28 mouse cellular contexts compared by ENCODE assay signal in the genomic region with DNA sequence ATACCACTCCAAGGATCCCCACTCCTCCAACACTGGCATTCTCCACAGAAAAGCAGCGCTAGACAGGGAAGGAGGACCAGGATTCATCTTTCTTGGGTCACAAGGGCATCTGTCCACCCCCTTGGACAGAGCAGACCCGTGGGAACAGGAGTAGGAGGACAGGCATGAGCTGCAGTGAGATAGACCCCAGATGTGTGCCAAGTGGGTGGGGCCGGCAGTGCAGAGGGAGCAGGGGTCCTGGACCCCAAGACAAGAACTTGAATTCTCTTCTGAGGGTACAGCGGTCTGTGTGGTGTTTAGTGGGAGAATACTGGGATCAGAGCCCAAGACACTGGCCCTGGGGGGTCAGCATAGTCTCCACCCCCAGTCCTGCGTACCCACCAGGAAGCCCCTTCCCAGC.
A peak's percentile ranks its signal among the peaks of the same experiment; 100 is the strongest.
DNase-seq lines count a peak whose midpoint lies in the region; ATAC-seq and TF ChIP-seq lines count a peak whose summit lies in the region.
"Had no signal": no experiment of that assay in that cellular context is flagged by ENCODE, and none has a peak within 500 bp of the region (broad histone marks: within the 10 kb centered on the region; RNA-seq: fewer than 3 reads in every experiment).

No protein-coding gene starts in this region.

- H3K27ac ChIP-seq in heart, embryonic 11.5 days (ENCODE audit: low read depth, low read length) = no peak overlapping the region
- no peak overlapping the region for H3K27ac ChIP-seq in lung, embryonic 16.5 days (ENCODE audit: low read length)
- H3K27ac ChIP-seq in embryonic facial prominence, embryonic 15.5 days (replicated peaks) = 0 out of 2 replicates have a peak overlapping the region, but pooled peaks have one; percentile 67
- H3K27ac ChIP-seq: heart, embryonic 13.5 days; hindbrain, embryonic 10.5 days; hindbrain, embryonic 15.5 days; layer of hippocampus, adult 2 months; left cerebral cortex, adult 2 months; liver, embryonic 14.5 days; lung, embryonic 15.5 days; midbrain, embryonic 15.5 days; stomach, embryonic 15.5 days had no signal

- peaks cover 8% of the 10 kb centered on the region; the same call in 1 of the 2 replicates for H3K4me1 ChIP-seq in heart, embryonic 11.5 days (ENCODE audit: control insufficient read depth, insufficient read depth, low read length)
- peaks cover 21% of the 10 kb centered on the region for H3K4me1 ChIP-seq in lung, embryonic 16.5 days (replicated peaks; ENCODE audit: control insufficient read depth, insufficient read depth, low read length)
- no peaks in the 10 kb centered on the region for H3K4me1 ChIP-seq in lung, adult 2 months (ENCODE audit: control insufficient read depth, insufficient read depth, low read length)
- H3K4me1 ChIP-seq in embryonic facial prominence, embryonic 15.5 days = peaks cover 52% of the 10 kb centered on the region

- ATAC-seq in heart, embryonic 11.5 days (replicated peaks; ENCODE audit: insufficient number of reproducible peaks, low FRiP score, low TSS enrichment) = 0 out of 2 replicates have a peak, but pooled peaks have one; percentile 20
- 0 out of 2 replicates have a peak, but pooled peaks have one; percentile 10 for ATAC-seq in lung, embryonic 16.5 days (ENCODE audit: low read depth)
- ATAC-seq in embryonic facial prominence, embryonic 15.5 days (ENCODE audit: insufficient number of reproducible peaks, low FRiP score, low TSS enrichment, low read depth) = no peak; the same call in 1 of the 2 replicates
- ATAC-seq in erythroblast, adult 5-6 weeks (replicated peaks; ENCODE audit: low FRiP score, poor library complexity, severe bottlenecking) = no peak
- ATAC-seq: forebrain, postnatal 0 days; inflammation-experienced regulatory T-cells, adult 6 months; midbrain, embryonic 15.5 days had no signal

- DNase-seq in heart, adult 8-10 months (ENCODE audit: low spot score) = no peak
- DNase-seq in lung, adult 2 months = no peak
- no peak for DNase-seq in natural killer cell, adult 2 months (ENCODE audit: low spot score in 2 of 2)
- DNase-seq: adrenal gland, postnatal 25 days; cerebellum, adult 18-20 months; cerebellum, postnatal 10 days; forebrain, postnatal 0 days; heart, postnatal 10 days; kidney, adult 11 months; kidney, postnatal 14 days; liver; lung, postnatal 4 days; right cerebral cortex, postnatal 25 days; thymus, postnatal 14 days had no signal

- H3K4me2 ChIP-seq in heart, embryonic 11.5 days = no peak overlapping the region
- no peak overlapping the region for H3K4me2 ChIP-seq in lung, embryonic 16.5 days (ENCODE audit: low read depth, low read length)
- H3K4me2 ChIP-seq in embryonic facial prominence, embryonic 15.5 days (replicated peaks) = no peak overlapping the region
- H3K4me2 ChIP-seq: heart, embryonic 13.5 days; hindbrain, embryonic 15.5 days; lung, embryonic 15.5 days; midbrain, embryonic 15.5 days; stomach, embryonic 15.5 days had no signal

- peaks cover 3% of the 10 kb centered on the region; the same call in 1 of the 2 replicates for H3K27me3 ChIP-seq in heart, embryonic 11.5 days (ENCODE audit: control insufficient read depth, insufficient read depth, low read length)
- no peaks in the 10 kb centered on the region for H3K27me3 ChIP-seq in lung, embryonic 16.5 days (ENCODE audit: control insufficient read depth, insufficient read depth, low read depth, low read length)
- no peaks in the 10 kb centered on the region for H3K27me3 ChIP-seq in embryonic facial prominence, embryonic 15.5 days
- H3K27me3 ChIP-seq: hindbrain, embryonic 15.5 days; lung, embryonic 15.5 days; midbrain, embryonic 15.5 days had no signal

- no peak for TF ChIP-seq CTCF in lung, adult 2 months (IDR thresholded peaks at IDR 0.05; ENCODE audit: insufficient read depth, low read length)

- H3K4me3 ChIP-seq in heart, embryonic 11.5 days (ENCODE audit: low read depth, low read length) = no peak overlapping the region
- no peak overlapping the region for H3K4me3 ChIP-seq in lung, embryonic 16.5 days (ENCODE audit: low read length)
- no peak overlapping the region for H3K4me3 ChIP-seq in lung, adult 2 months (replicated peaks; ENCODE audit: extremely low read depth, low read depth, low read length)
- H3K4me3 ChIP-seq in embryonic facial prominence, embryonic 15.5 days (replicated peaks) = no peak overlapping the region
- H3K4me3 ChIP-seq: heart, embryonic 13.5 days; hindbrain, embryonic 10.5 days; hindbrain, embryonic 15.5 days; layer of hippocampus, adult 2 months; left cerebral cortex, adult 2 months; lung, embryonic 15.5 days; midbrain, embryonic 15.5 days; stomach, embryonic 15.5 days had no signal

- H3K9me3 ChIP-seq in heart, embryonic 11.5 days (replicated peaks; ENCODE audit: control insufficient read depth, low read length) = no peaks in the 10 kb centered on the region
- no peaks in the 10 kb centered on the region for H3K9me3 ChIP-seq in lung, embryonic 16.5 days (ENCODE audit: control insufficient read depth, low read length)
- no peaks in the 10 kb centered on the region for H3K9me3 ChIP-seq in embryonic facial prominence, embryonic 15.5 days (replicated peaks)
- H3K9me3 ChIP-seq: heart, embryonic 13.5 days; hindbrain, embryonic 10.5 days; hindbrain, embryonic 15.5 days; lung, embryonic 15.5 days; midbrain, embryonic 15.5 days; stomach, embryonic 15.5 days had no signal

- no peaks in the 10 kb centered on the region for H3K36me3 ChIP-seq in heart, embryonic 11.5 days (ENCODE audit: control insufficient read depth, insufficient read depth, low read length)
- H3K36me3 ChIP-seq in lung, embryonic 16.5 days (ENCODE audit: control insufficient read depth, insufficient read depth, low read length) = no peaks in the 10 kb centered on the region
- no peaks in the 10 kb centered on the region for H3K36me3 ChIP-seq in embryonic facial prominence, embryonic 15.5 days
- H3K36me3 ChIP-seq: heart, embryonic 13.5 days; hindbrain, embryonic 10.5 days; hindbrain, embryonic 15.5 days; lung, embryonic 15.5 days; midbrain, embryonic 15.5 days; stomach, embryonic 15.5 days had no signal

- H3K9ac ChIP-seq in heart, embryonic 11.5 days (ENCODE audit: low read depth, low read length) = no peak overlapping the region
- H3K9ac ChIP-seq in lung, embryonic 16.5 days (ENCODE audit: low read length) = no peak overlapping the region
- H3K9ac ChIP-seq in embryonic facial prominence, embryonic 15.5 days = no peak overlapping the region
- H3K9ac ChIP-seq: forebrain, postnatal 0 days; heart, embryonic 13.5 days; hindbrain, embryonic 15.5 days; liver, embryonic 14.5 days; lung, embryonic 15.5 days; midbrain, embryonic 15.5 days; stomach, embryonic 15.5 days had no signal

- 68% methylated on average over 5 of the region's 5 CpGs for WGBS in heart, embryonic 11.5 days (ENCODE audit: insufficient replicate concordance)
- 73% methylated on average over 5 of the region's 5 CpGs for WGBS in lung, embryonic 16.5 days
- 75% methylated on average over 5 of the region's 5 CpGs for WGBS in lung, adult 2 months
- 64% methylated on average over 5 of the region's 5 CpGs for whole genome bisulfite sequencing in embryonic facial prominence, embryonic 15.5 days

- no peak for TF ChIP-seq POLR2A in lung, adult 2 months (IDR thresholded peaks at IDR 0.05; ENCODE audit: borderline replicate concordance, extremely low read depth, low read depth, low read length)

Comparison
In these comparisons a context has a peak if more than half of its experiments do, and no peak if none do; other contexts are left out.
1. ATAC-seq: peak in heart, embryonic 11.5 days (single experiment) and lung, embryonic 16.5 days (single experiment); none in embryonic facial prominence, embryonic 15.5 days (single experiment) and erythroblast, adult 5-6 weeks (single experiment).